In the genomic region with DNA sequence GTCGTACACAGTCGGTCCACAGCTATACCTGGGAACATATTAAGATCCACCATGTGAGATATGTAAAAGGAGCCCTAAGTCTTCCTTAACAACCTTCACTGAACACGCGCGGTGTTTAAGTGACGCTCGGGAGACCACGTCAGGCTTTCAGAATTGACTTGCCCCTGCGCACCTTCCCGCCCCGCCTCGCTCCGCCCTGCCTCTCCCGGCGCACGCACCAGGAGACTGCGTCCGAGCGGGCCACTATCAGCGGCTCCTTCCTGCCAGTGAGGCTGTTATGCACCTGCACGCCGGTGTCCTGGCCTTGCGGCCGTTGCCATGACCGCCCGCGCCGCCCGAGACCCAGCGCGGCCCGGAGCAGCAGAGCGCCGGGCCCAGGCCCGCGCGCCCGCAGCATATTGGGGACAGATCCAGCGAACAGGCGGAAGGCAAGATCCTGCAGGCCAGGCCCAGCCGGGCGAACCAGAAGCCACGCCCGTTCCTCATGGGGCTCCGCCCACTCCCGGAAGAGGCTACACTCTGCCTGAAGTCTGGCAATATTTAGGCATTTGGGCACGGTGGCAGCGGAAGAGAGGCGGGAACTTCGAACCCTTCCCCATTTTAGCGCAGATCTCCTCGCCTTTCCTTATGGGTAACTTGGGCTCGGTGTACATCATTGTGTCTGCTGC, we compare ENCODE assay signal across 8 mouse cellular contexts. TPM values are rescaled to one million over a fixed set of nuclear protein-coding genes. Genes with fewer than 3 reads are reported as not detected.
A peak's percentile ranks its signal among the peaks of the same experiment; 100 is the strongest.
DNase-seq lines count a peak whose midpoint lies in the region; ATAC-seq and TF ChIP-seq lines count a peak whose summit lies in the region.

A gene (minus strand): TSS at position 503 of the 668 bp plus-strand sequence.

- WGBS in forebrain, embryonic 16.5 days = under 1% methylated on average over 53 of the region's 53 CpGs
- WGBS in lung, embryonic 14.5 days = 1% methylated on average over 53 of the region's 53 CpGs
- under 1% methylated on average over 53 of the region's 53 CpGs for WGBS in olfactory bulb, adult 2 months
- under 1% methylated on average over 53 of the region's 53 CpGs for WGBS in thymus, adult 2 months

- peak within 1 kb of the TSS; percentile 76 for H3K4me2 ChIP-seq in forebrain, embryonic 16.5 days (ENCODE audit: low read length)
- H3K4me2 ChIP-seq in lung, embryonic 14.5 days = peak within 1 kb of the TSS; percentile 60

- peaks cover 2% of the 10 kb centered on the region; the same call in 1 of the 2 replicates for H3K36me3 ChIP-seq in forebrain, embryonic 16.5 days (ENCODE audit: control insufficient read depth, insufficient read depth)
- H3K36me3 ChIP-seq in lung, embryonic 14.5 days (ENCODE audit: insufficient read depth) = peaks cover 11% of the 10 kb centered on the region
- H3K36me3 ChIP-seq in thymus, adult 2 months (ENCODE audit: control insufficient read depth, insufficient read depth, low read length) = no peaks in the 10 kb centered on the region

- intact Hi-C loops in heart, postnatal 36 days (cut with DNase I) = loop anchor here (2.0 to 10.0 kb wide), 3 partner anchors 54 to 1554 kb away; a partner anchor contains a TSS

- TF ChIP-seq POLR2A in olfactory bulb, adult 2 months (IDR thresholded peaks at IDR 0.05; ENCODE audit: insufficient read depth, low read depth, low read length) = peak; percentile 82
- TF ChIP-seq POLR2A in thymus, adult 2 months (IDR thresholded peaks at IDR 0.05; ENCODE audit: control insufficient read depth, extremely low read depth, insufficient read depth, low read length, poor library complexity) = peak; percentile 67; the same call in 1 of the 2 replicates

- peak within 1 kb of the TSS; percentile 97 for H3K9ac ChIP-seq in forebrain, embryonic 16.5 days (replicated peaks; ENCODE audit: low read depth, low read length)
- H3K9ac ChIP-seq in lung, embryonic 14.5 days = peak within 1 kb of the TSS; percentile 76

- H3K4me3 ChIP-seq in forebrain, embryonic 16.5 days (replicated peaks; ENCODE audit: low read length) = peak within 1 kb of the TSS; percentile 90
- H3K4me3 ChIP-seq in layer of hippocampus, adult 2 months = peak within 1 kb of the TSS; percentile 64
- peak within 1 kb of the TSS; percentile 72 for H3K4me3 ChIP-seq in lung, embryonic 14.5 days (ENCODE audit: low read depth, low read length)
- peak within 1 kb of the TSS; percentile 90 for H3K4me3 ChIP-seq in olfactory bulb, adult 2 months (ENCODE audit: insufficient read depth, low read depth, low read length)
- H3K4me3 ChIP-seq in thymus, adult 2 months (ENCODE audit: control insufficient read depth, insufficient read depth, low read length) = peak within 1 kb of the TSS; percentile 68

- ATAC-seq in forebrain, embryonic 16.5 days = peak; percentile 63
- ATAC-seq in lung, embryonic 14.5 days (ENCODE audit: insufficient read depth) = peak; percentile 76

- peak within 1 kb of the TSS; percentile 93 for H3K27ac ChIP-seq in forebrain, embryonic 16.5 days (ENCODE audit: low read length)
- peak within 1 kb of the TSS; percentile 94 for H3K27ac ChIP-seq in layer of hippocampus, adult 2 months
- peak within 1 kb of the TSS; percentile 85 for H3K27ac ChIP-seq in lung, embryonic 14.5 days (ENCODE audit: low read depth)
- H3K27ac ChIP-seq in olfactory bulb, adult 2 months (ENCODE audit: insufficient read depth, low read depth, low read length) = peak within 1 kb of the TSS; percentile 70; the same call in 1 of the 2 replicates
- H3K27ac ChIP-seq in thymus, adult 2 months (ENCODE audit: control insufficient read depth, insufficient read depth, low read length) = peak within 1 kb of the TSS; percentile 21

- H3K9me3 ChIP-seq in forebrain, embryonic 16.5 days (ENCODE audit: control insufficient read depth, low read length) = no peaks in the 10 kb centered on the region
- H3K9me3 ChIP-seq in lung, embryonic 14.5 days (ENCODE audit: low read depth, low read length) = no peaks in the 10 kb centered on the region

- peak; percentile 91 for DNase-seq in ES-CJ7 (ENCODE audit: low read depth, low spot score)
- peak; percentile 92 for DNase-seq in cerebellum, adult 11-12 months
- peak; percentile 94 to 95 for DNase-seq in heart, postnatal 36 days
- peak; percentile 86 to 88 for DNase-seq in layer of hippocampus, adult 2 months (ENCODE audit: low spot score in 2 of 2)
- DNase-seq in lung, embryonic 14.5 days = peak; percentile 95
- DNase-seq in thymus, adult 2 months = peak; percentile 95

- peaks cover 17% of the 10 kb centered on the region for H3K4me1 ChIP-seq in forebrain, embryonic 16.5 days (replicated peaks; ENCODE audit: control insufficient read depth, insufficient read depth, low read length)
- H3K4me1 ChIP-seq in lung, embryonic 14.5 days (ENCODE audit: insufficient read depth) = no peaks in the 10 kb centered on the region; the same call in 1 of the 2 replicates
- peaks cover 5% of the 10 kb centered on the region; the same call in 1 of the 2 replicates for H3K4me1 ChIP-seq in olfactory bulb, adult 2 months (ENCODE audit: control insufficient read depth, insufficient read depth, low read length)
- H3K4me1 ChIP-seq in thymus, adult 2 months (replicated peaks; ENCODE audit: control insufficient read depth, insufficient read depth, low read length) = peaks cover 6% of the 10 kb centered on the region; the same call in 1 of the 2 replicates

- TF ChIP-seq CTCF in layer of hippocampus, adult 2 months (conservative IDR thresholded peaks at IDR 0.05) = no peak
- no peak for TF ChIP-seq CTCF in lung, embryonic 14.5 days (IDR thresholded peaks at IDR 0.05; ENCODE audit: low read depth)
- no peak for TF ChIP-seq CTCF in olfactory bulb, adult 2 months (IDR thresholded peaks at IDR 0.05; ENCODE audit: insufficient read depth, low read depth, low read length)
- peak; percentile 37 for TF ChIP-seq CTCF in thymus, adult 2 months (IDR thresholded peaks at IDR 0.05; ENCODE audit: borderline replicate concordance, control insufficient read depth, extremely low read depth, insufficient read depth, low read length, poor library complexity)

- no peaks in the 10 kb centered on the region for H3K27me3 ChIP-seq in forebrain, embryonic 16.5 days (replicated peaks; ENCODE audit: control insufficient read depth, insufficient read depth, low read length)
- H3K27me3 ChIP-seq in lung, embryonic 14.5 days (ENCODE audit: insufficient read depth, low read length) = no peaks in the 10 kb centered on the region
- H3K27me3 ChIP-seq in thymus, adult 2 months (ENCODE audit: control insufficient read depth, insufficient read depth, low read length) = no peaks in the 10 kb centered on the region

RNA-seq across cellular contexts. Expression of the gene that starts here (rescaled TPM):
- 29.1 and 34.1 TPM in 2 replicates for polyA plus RNA-seq in forebrain, embryonic 16.5 days (2015; fragmentation: Nextera tagmentation; extraction: Ambion mirVana)
- total RNA-seq in heart, postnatal 36 days (2021) = 10 to 100 TPM; 45.9 to 46.1 TPM
- 10 to 100 TPM; 22.7 to 26.5 TPM for total RNA-seq in layer of hippocampus, adult 2 months (2021)
- polyA plus RNA-seq in lung, embryonic 14.5 days (2014; fragmentation: Nextera tagmentation; extraction: Ambion mirVana) = 22.9 and 25.3 TPM in 2 replicates
- polyA plus RNA-seq in olfactory bulb, adult 2 months (2012; ENCODE audit: insufficient read depth, insufficient read length, low replicate concordance, missing spikeins) = not detected in 2 replicates
- polyA plus RNA-seq in thymus, adult 2 months (2012; rRNA removed) = 84.8 and 90.5 TPM in 2 replicates

Comparison
In these comparisons a context has a peak if more than half of its experiments do, and no peak if none do; other contexts are left out.
1. Peak in every context shown above with its lines: DNase-seq, ATAC-seq, H3K4me3 ChIP-seq and H3K27ac ChIP-seq.
2. H3K27ac ChIP-seq: peak in every context shown above with its lines; median percentile 94 in layer of hippocampus, adult 2 months; 93 in forebrain, embryonic 16.5 days; 85 in lung, embryonic 14.5 days; 70 in olfactory bulb, adult 2 months; 21 in thymus, adult 2 months.